In the genomic region with DNA sequence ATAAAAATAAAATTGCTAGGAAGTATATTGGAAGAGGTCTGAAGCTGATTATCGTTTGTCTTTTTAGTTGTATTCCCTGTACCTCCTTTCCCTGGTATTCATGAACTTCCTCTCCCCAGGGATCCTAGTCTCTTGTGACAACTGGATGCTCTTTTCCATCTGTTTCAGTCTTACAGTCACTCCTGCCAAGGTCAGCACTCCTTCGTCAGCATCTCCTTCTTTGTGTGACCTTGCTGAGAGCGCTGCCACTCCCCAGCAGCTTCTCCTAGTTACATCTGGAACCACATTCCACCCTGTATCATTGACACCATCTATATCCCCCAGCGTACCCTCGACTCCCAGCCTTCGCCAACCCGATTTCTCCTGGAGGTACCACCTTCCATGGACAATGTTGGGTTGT, we compare ENCODE assay signal across 12 mouse cellular contexts. TPM values are rescaled to one million over a fixed set of nuclear protein-coding genes. Genes with fewer than 3 reads are reported as not detected.
DNase-seq lines count a peak whose midpoint lies in the region; ATAC-seq and TF ChIP-seq lines count a peak whose summit lies in the region.
"Had no signal": no experiment of that assay in that cellular context is flagged by ENCODE, and none has a peak within 500 bp of the region (broad histone marks: within the 10 kb centered on the region; RNA-seq: fewer than 3 reads in every experiment).

No protein-coding gene starts in this region.

- no peak for TF ChIP-seq EP300 in liver, postnatal 0 days (IDR thresholded peaks at IDR 0.05; ENCODE audit: low read depth)

- peaks cover 2% of the 10 kb centered on the region; the same call in 1 of the 2 replicates for H3K4me1 ChIP-seq in heart, embryonic 16.5 days (ENCODE audit: control insufficient read depth, insufficient read depth, low read length)
- no peaks in the 10 kb centered on the region for H3K4me1 ChIP-seq in lung, embryonic 14.5 days (ENCODE audit: insufficient read depth)
- no peaks in the 10 kb centered on the region for H3K4me1 ChIP-seq in liver, postnatal 0 days (ENCODE audit: insufficient read depth)
- H3K4me1 ChIP-seq: forebrain, embryonic 15.5 days had no signal

- H3K27me3 ChIP-seq in heart, embryonic 16.5 days (ENCODE audit: control insufficient read depth, insufficient read depth, low read length) = no peaks in the 10 kb centered on the region
- no peaks in the 10 kb centered on the region for H3K27me3 ChIP-seq in lung, embryonic 14.5 days (ENCODE audit: insufficient read depth, low read length)
- no peaks in the 10 kb centered on the region for H3K27me3 ChIP-seq in liver, postnatal 0 days (ENCODE audit: insufficient read depth, low read length)
- H3K27me3 ChIP-seq: forebrain, embryonic 15.5 days had no signal

- TF ChIP-seq CTCF in lung, embryonic 14.5 days (IDR thresholded peaks at IDR 0.05; ENCODE audit: low read depth) = no peak
- TF ChIP-seq CTCF in liver, postnatal 0 days (IDR thresholded peaks at IDR 0.05; ENCODE audit: low read depth) = no peak

- no peak overlapping the region for H3K9ac ChIP-seq in heart, embryonic 16.5 days (ENCODE audit: low read length)
- H3K9ac ChIP-seq in lung, embryonic 14.5 days = no peak overlapping the region
- H3K9ac ChIP-seq in liver, postnatal 0 days (replicated peaks) = no peak overlapping the region
- H3K9ac ChIP-seq: forebrain, embryonic 15.5 days had no signal

- no peaks in the 10 kb centered on the region for H3K9me3 ChIP-seq in heart, embryonic 16.5 days (replicated peaks; ENCODE audit: control insufficient read depth, low read length)
- no peaks in the 10 kb centered on the region for H3K9me3 ChIP-seq in lung, embryonic 14.5 days (ENCODE audit: low read depth, low read length)
- H3K9me3 ChIP-seq in liver, postnatal 0 days (ENCODE audit: low read length) = no peaks in the 10 kb centered on the region
- H3K9me3 ChIP-seq: forebrain, embryonic 15.5 days had no signal

- H3K4me2 ChIP-seq in heart, embryonic 16.5 days (ENCODE audit: low read depth, low read length) = peak overlapping the region; percentile 46
- 0 out of 2 replicates have a peak overlapping the region, but pooled peaks have one; percentile 25 for H3K4me2 ChIP-seq in lung, embryonic 14.5 days
- H3K4me2 ChIP-seq in liver, postnatal 0 days (ENCODE audit: low read depth, low read length) = peak overlapping the region; percentile 42; the same call in 1 of the 2 replicates
- H3K4me2 ChIP-seq: forebrain, embryonic 15.5 days had no signal

- no peak for DNase-seq in heart, postnatal 4 days
- no peak for DNase-seq in lung, embryonic 14.5 days
- DNase-seq in lung, postnatal 25 days (ENCODE audit: low spot score) = no peak
- peak; percentile 7 for DNase-seq in NIH3T3 (ENCODE audit: low read depth)
- DNase-seq in liver, postnatal 0 days = no peak
- DNase-seq in embryo, embryonic 10 days (ENCODE audit: low spot score) = no peak
- DNase-seq in adrenal gland, adult (ENCODE audit: inconsistent age in 2 of 2, low spot score in 1 of 2) = no peak
- DNase-seq: cerebellum, adult 8-10 months; lung, postnatal 10 days had no signal

- no peaks in the 10 kb centered on the region for H3K36me3 ChIP-seq in heart, embryonic 16.5 days (ENCODE audit: control insufficient read depth, insufficient read depth)
- H3K36me3 ChIP-seq in lung, embryonic 14.5 days (ENCODE audit: insufficient read depth) = no peaks in the 10 kb centered on the region
- H3K36me3 ChIP-seq in liver, postnatal 0 days (replicated peaks; ENCODE audit: insufficient read depth, low read length) = no peaks in the 10 kb centered on the region
- H3K36me3 ChIP-seq: forebrain, embryonic 15.5 days had no signal

- WGBS in heart, embryonic 16.5 days = 47% methylated on average over 7 of the region's 7 CpGs
- WGBS in lung, embryonic 14.5 days = 65% methylated on average over 7 of the region's 7 CpGs
- 55% methylated on average over 7 of the region's 7 CpGs for WGBS in liver, postnatal 0 days (ENCODE audit: insufficient replicate concordance)

- peak overlapping the region; percentile 16; the same call in 1 of the 2 replicates for H3K4me3 ChIP-seq in heart, embryonic 16.5 days (ENCODE audit: low read length)
- H3K4me3 ChIP-seq in lung, embryonic 14.5 days (ENCODE audit: low read depth, low read length) = no peak overlapping the region
- no peak overlapping the region for H3K4me3 ChIP-seq in liver, postnatal 0 days (ENCODE audit: low read depth, low read length)
- H3K4me3 ChIP-seq: forebrain, embryonic 15.5 days had no signal

- no peak for ATAC-seq in heart, embryonic 16.5 days (replicated peaks; ENCODE audit: extremely low read depth, insufficient read depth, low FRiP score)
- no peak for ATAC-seq in lung, embryonic 14.5 days (ENCODE audit: insufficient read depth)
- ATAC-seq in liver, postnatal 0 days = no peak
- ATAC-seq: forebrain, embryonic 15.5 days; hindbrain, embryonic 16.5 days had no signal

- H3K27ac ChIP-seq in heart, embryonic 16.5 days (ENCODE audit: low read length) = no peak overlapping the region
- H3K27ac ChIP-seq in lung, embryonic 14.5 days (ENCODE audit: low read depth) = no peak overlapping the region
- no peak overlapping the region for H3K27ac ChIP-seq in liver, postnatal 0 days (ENCODE audit: low read depth)
- H3K27ac ChIP-seq: forebrain, embryonic 15.5 days had no signal

RNA-seq across cellular contexts. Expression of a gene that starts 49.7 kb away (rescaled TPM):
- polyA plus RNA-seq in heart, embryonic 16.5 days (2015; fragmentation: Nextera tagmentation; extraction: Ambion mirVana) = 27.9 and 30.0 TPM in 2 replicates
- 10 to 100 TPM; 20.0 to 20.6 TPM for total RNA-seq in heart, postnatal 4 days (2021)
- 40.5 and 41.6 TPM in 2 replicates for polyA plus RNA-seq in lung, embryonic 14.5 days (2014; fragmentation: Nextera tagmentation; extraction: Ambion mirVana)
- polyA plus RNA-seq in liver, postnatal 0 days (2015; fragmentation: Nextera tagmentation; extraction: Ambion mirVana) = 6.5 and 7.9 TPM in 2 replicates
